Mouse (Mus musculus) heart, embryonic 14.5 days (tissue): Measurements from ENCODE around the gene Ptrh1. TPM values are rescaled to one million over a fixed set of nuclear protein-coding genes. Genes with fewer than 3 reads are reported as not detected.

Experiments used
- polyA plus RNA-seq: library from polyadenylated mRNA; unstranded; fragments of >200 nt; fragmentation: Nextera tagmentation; extraction: Ambion mirVana; gene quantifications from 2 replicates; pipeline ENCODE4 v1.2.1, GENCODE M21; 2014

Gene Ptrh1
- polyA plus RNA-seq, 1 experiment from 2014 or later = 3.6 TPM

Other genes starting within 250 kb of the Ptrh1 start
- 5.8 and 6.3 TPM in 2 replicates for gene Fam102a, start 240.5 kb upstream of the Ptrh1 start, polyA plus RNA-seq
- 72.9 and 85.0 TPM in 2 replicates for gene Dpm2, start 204.9 kb upstream of the Ptrh1 start, polyA plus RNA-seq
- 0.19 TPM in 1 of 2 replicates, not detected in the other for gene Pip5kl1, start 201.0 kb upstream of the Ptrh1 start, polyA plus RNA-seq
- 0.13 TPM in 1 of 2 replicates, not detected in the other for gene 9430097D07Rik, start 200.1 kb upstream of the Ptrh1 start, polyA plus RNA-seq
- 33.4 and 35.7 TPM in 2 replicates for gene St6galnac4, start 188.7 kb upstream of the Ptrh1 start, polyA plus RNA-seq
- gene St6galnac6, start 176.1 kb upstream of the Ptrh1 start, polyA plus RNA-seq = 11.0 and 12.2 TPM in 2 replicates
- 336 and 355 TPM in 2 replicates for gene Ak1, start 154.0 kb upstream of the Ptrh1 start, polyA plus RNA-seq
- 146 and 148 TPM in 2 replicates for gene Eng, start 129.2 kb upstream of the Ptrh1 start, polyA plus RNA-seq
- gene Fpgs, start 71.6 kb upstream of the Ptrh1 start, polyA plus RNA-seq = 12.1 and 12.2 TPM in 2 replicates
- gene Cdk9, start 62.7 kb upstream of the Ptrh1 start, polyA plus RNA-seq = 44.5 and 45.3 TPM in 2 replicates
- 23.7 and 27.7 TPM in 2 replicates for gene Sh2d3c, start 54.7 kb upstream of the Ptrh1 start, polyA plus RNA-seq
- gene 6330409D20Rik, start 34.8 kb upstream of the Ptrh1 start, polyA plus RNA-seq = 0.68 TPM in 1 of 2 replicates, not detected in the other
- 38.0 and 42.7 TPM in 2 replicates for gene Tor2a, start 18.6 kb upstream of the Ptrh1 start, polyA plus RNA-seq
- 0.22 TPM in 1 of 2 replicates, not detected in the other for gene Ttc16, start 153 bp upstream of the Ptrh1 start, polyA plus RNA-seq
- gene Cfap157, start 8.6 kb downstream of the Ptrh1 start, polyA plus RNA-seq = 0.35 and 0.36 TPM in 2 replicates
- gene Stxbp1, start 71.5 kb downstream of the Ptrh1 start, polyA plus RNA-seq = 28.7 and 29.7 TPM in 2 replicates
- gene Fam129b, start 100.3 kb downstream of the Ptrh1 start, polyA plus RNA-seq = 18.1 and 25.1 TPM in 2 replicates
- 112 and 129 TPM in 2 replicates for gene Rpl12, start 185.8 kb downstream of the Ptrh1 start, polyA plus RNA-seq
- 6.3 and 7.4 TPM in 2 replicates for gene Lrsam1, start 185.8 kb downstream of the Ptrh1 start, polyA plus RNA-seq
- gene Slc2a8, start 206.3 kb downstream of the Ptrh1 start, polyA plus RNA-seq = 16.9 and 17.1 TPM in 2 replicates